Comparison of ENCODE assay signal across 9 mouse cellular contexts in genomic region chr4:10150501-10150900, GRCm38 (mm10).
A peak's percentile ranks its signal among the peaks of the same experiment; 100 is the strongest.
DNase-seq lines count a peak whose midpoint lies in the region; ATAC-seq and TF ChIP-seq lines count a peak whose summit lies in the region.
"Had no signal": no experiment of that assay in that cellular context is flagged by ENCODE, and none has a peak within 500 bp of the region (broad histone marks: within the 10 kb centered on the region; RNA-seq: fewer than 3 reads in every experiment).

No protein-coding gene starts in this region.

- H3K4me3 ChIP-seq in midbrain, embryonic 14.5 days (replicated peaks; ENCODE audit: low read depth, low read length), result no peak overlapping the region
- H3K4me3 ChIP-seq in midbrain, embryonic 13.5 days (replicated peaks), result no peak overlapping the region
- no peak overlapping the region for H3K4me3 ChIP-seq in heart, postnatal 0 days (ENCODE audit: low read depth, low read length)
- H3K4me3 ChIP-seq: neural tube, embryonic 12.5 days had no signal

- TF ChIP-seq EP300 in heart, postnatal 0 days (IDR thresholded peaks at IDR 0.05; ENCODE audit: low read depth), result no peak

- H3K4me1 ChIP-seq in midbrain, embryonic 14.5 days (ENCODE audit: control insufficient read depth, insufficient read depth, low read length), result no peaks in the 10 kb centered on the region
- H3K4me1 ChIP-seq in midbrain, embryonic 13.5 days (replicated peaks), result no peaks in the 10 kb centered on the region
- no peaks in the 10 kb centered on the region for H3K4me1 ChIP-seq in heart, postnatal 0 days (ENCODE audit: control insufficient read depth, insufficient read depth)
- H3K4me1 ChIP-seq: neural tube, embryonic 12.5 days had no signal

- H3K36me3 ChIP-seq in midbrain, embryonic 14.5 days (ENCODE audit: control insufficient read depth, insufficient read depth, low read length), result no peaks in the 10 kb centered on the region
- H3K36me3 ChIP-seq in midbrain, embryonic 13.5 days, result no peaks in the 10 kb centered on the region
- no peaks in the 10 kb centered on the region for H3K36me3 ChIP-seq in heart, postnatal 0 days (replicated peaks; ENCODE audit: control insufficient read depth, insufficient read depth, low read length)
- H3K36me3 ChIP-seq: neural tube, embryonic 12.5 days had no signal

- WGBS in midbrain, embryonic 14.5 days, result 20% methylated on average over 2 of the region's 2 CpGs
- WGBS in midbrain, embryonic 13.5 days, result 17% methylated on average over 2 of the region's 2 CpGs
- 9% methylated on average over 2 of the region's 2 CpGs for WGBS in heart, postnatal 0 days

- no peaks in the 10 kb centered on the region for H3K9me3 ChIP-seq in midbrain, embryonic 14.5 days (ENCODE audit: control insufficient read depth, low read length)
- no peaks in the 10 kb centered on the region for H3K9me3 ChIP-seq in midbrain, embryonic 13.5 days
- H3K9me3 ChIP-seq in heart, postnatal 0 days (replicated peaks; ENCODE audit: control insufficient read depth, low read length), result no peaks in the 10 kb centered on the region
- H3K9me3 ChIP-seq: neural tube, embryonic 12.5 days had no signal

- H3K9ac ChIP-seq in midbrain, embryonic 14.5 days (replicated peaks; ENCODE audit: low read length), result no peak overlapping the region
- H3K9ac ChIP-seq in midbrain, embryonic 13.5 days (replicated peaks), result no peak overlapping the region
- no peak overlapping the region for H3K9ac ChIP-seq in heart, postnatal 0 days (replicated peaks; ENCODE audit: low read depth, low read length)
- H3K9ac ChIP-seq: neural tube, embryonic 12.5 days had no signal

- TF ChIP-seq CTCF in heart, postnatal 0 days (IDR thresholded peaks at IDR 0.05; ENCODE audit: low read depth), result peak; percentile 72

- ATAC-seq in midbrain, embryonic 14.5 days (ENCODE audit: low FRiP score, low TSS enrichment), result no peak
- ATAC-seq in midbrain, embryonic 13.5 days, result no peak
- ATAC-seq in heart, postnatal 0 days (ENCODE audit: insufficient read depth, low read depth), result no peak
- peak; percentile 66 for ATAC-seq in megakaryocyte progenitor cell, adult 5-6 weeks (replicated peaks; ENCODE audit: poor library complexity)

- no peak overlapping the region for H3K4me2 ChIP-seq in midbrain, embryonic 14.5 days (ENCODE audit: low read length)
- no peak overlapping the region for H3K4me2 ChIP-seq in midbrain, embryonic 13.5 days (replicated peaks)
- H3K4me2 ChIP-seq in heart, postnatal 0 days (ENCODE audit: low read depth, low read length), result no peak overlapping the region
- H3K4me2 ChIP-seq: neural tube, embryonic 12.5 days had no signal

- peak; percentile 33 for DNase-seq in gastrocnemius, adult 18-20 months (ENCODE audit: low spot score)
- DNase-seq in gastrocnemius, postnatal 25 days, result no peak
- peak; percentile 66 for DNase-seq in midbrain, embryonic 14.5 days
- DNase-seq in adrenal gland, postnatal 10 days, result peak; percentile 68
- peak; percentile 51 for DNase-seq in heart, postnatal 0 days (ENCODE audit: low spot score)
- DNase-seq in urinary bladder, postnatal 10 days (ENCODE audit: low spot score), result no peak

- no peak overlapping the region for H3K27ac ChIP-seq in midbrain, embryonic 14.5 days (replicated peaks; ENCODE audit: low read depth, low read length)
- no peak overlapping the region for H3K27ac ChIP-seq in midbrain, embryonic 13.5 days
- no peak overlapping the region for H3K27ac ChIP-seq in heart, postnatal 0 days (ENCODE audit: low read depth)
- H3K27ac ChIP-seq: neural tube, embryonic 12.5 days had no signal

- H3K27me3 ChIP-seq in midbrain, embryonic 14.5 days (ENCODE audit: control insufficient read depth, insufficient read depth, low read length), result no peaks in the 10 kb centered on the region
- H3K27me3 ChIP-seq in midbrain, embryonic 13.5 days, result no peaks in the 10 kb centered on the region
- no peaks in the 10 kb centered on the region for H3K27me3 ChIP-seq in heart, postnatal 0 days (ENCODE audit: control insufficient read depth, insufficient read depth, low read length)
- H3K27me3 ChIP-seq: neural tube, embryonic 12.5 days had no signal

Comparison
In these comparisons a context has a peak if more than half of its experiments do, and no peak if none do; other contexts are left out.
1. DNase-seq: peak in gastrocnemius, adult 18-20 months (single experiment), midbrain, embryonic 14.5 days (single experiment), adrenal gland, postnatal 10 days (single experiment) and heart, postnatal 0 days (single experiment); none in gastrocnemius, postnatal 25 days (single experiment) and urinary bladder, postnatal 10 days (single experiment).